Mouse (Mus musculus) heart, embryonic 12.5 days (tissue): ENCODE measurements around the gene Tmem190. TPM values are rescaled to one million over a fixed set of nuclear protein-coding genes. Genes with fewer than 3 reads are reported as not detected.
A peak's percentile ranks its signal among the peaks of the same experiment; 100 is the strongest.
"Not testable (repeated sequence)": the region's sequence is repeated elsewhere in the genome, so short reads cannot be mapped to it uniquely, and the experiment has no call there.

Source experiments
- ATAC-seq: fragments of 200-750 bp; cut with Nextera tagmentation; 2 replicates; pipeline ENCODE4 v1.8.0; 2017; ENCODE audit warnings: moderate TSS enrichment, moderate library complexity; ENCODE audit not compliant: insufficient number of reproducible peaks, low FRiP score
- H3K27ac ChIP-seq: fragments of 300-500 bp; sonication (generic); 2 replicates; pipeline ENCODE4 v1.5.1; 2016; ENCODE audit warnings: mild to moderate bottlenecking, moderate library complexity; ENCODE audit not compliant: poor library complexity, severe bottlenecking
- H3K27me3 ChIP-seq: fragments of 300-500 bp; sonication (generic); replicated peaks from 2 replicates; pipeline ENCODE4 v1.6.1; 2016; ENCODE audit warnings: mild to moderate bottlenecking, moderate library complexity
- H3K36me3 ChIP-seq: fragments of 300-500 bp; sonication (generic); 2 replicates; pipeline ENCODE4 v1.6.1; 2016; ENCODE audit warnings: mild to moderate bottlenecking, moderate library complexity
- H3K4me1 ChIP-seq: fragments of 300-500 bp; sonication (generic); replicated peaks from 2 replicates; pipeline ENCODE4 v1.6.1; 2016; ENCODE audit warnings: mild to moderate bottlenecking
- H3K4me2 ChIP-seq: fragments of 300-500 bp; sonication (generic); 2 replicates; pipeline ENCODE4 v1.6.1; 2016; ENCODE audit warnings: mild to moderate bottlenecking, moderate library complexity
- H3K4me3 ChIP-seq: fragments of 300-500 bp; sonication (generic); 2 replicates; pipeline ENCODE4 v1.5.1; 2016; ENCODE audit warnings: mild to moderate bottlenecking
- H3K9ac ChIP-seq: fragments of 300-500 bp; sonication (generic); 2 replicates; pipeline ENCODE4 v1.6.1; 2016; ENCODE audit warnings: mild to moderate bottlenecking, moderate library complexity
- H3K9me3 ChIP-seq: fragments of 300-500 bp; sonication (generic); replicated peaks from 2 replicates; pipeline ENCODE4 v1.6.1; 2016; ENCODE audit warnings: mild to moderate bottlenecking, moderate library complexity
- WGBS: fragments of 180-500 bp; shearing (Covaris S2); methylation state at CpG from one replicate; pipeline ENCODE4 v1.1.7; 2016; 5-methylcytosine and 5-hydroxymethylcytosine counted together
- polyA plus RNA-seq: library from polyadenylated mRNA; unstranded; fragments of >200 nt; fragmentation: Nextera tagmentation; extraction: Ambion mirVana; gene quantifications from 2 replicates; pipeline ENCODE4 v1.2.1, GENCODE M21; 2016

Gene Tmem190
- polyA plus RNA-seq, 1 experiment from 2014 or later, result not detected

DNA sequence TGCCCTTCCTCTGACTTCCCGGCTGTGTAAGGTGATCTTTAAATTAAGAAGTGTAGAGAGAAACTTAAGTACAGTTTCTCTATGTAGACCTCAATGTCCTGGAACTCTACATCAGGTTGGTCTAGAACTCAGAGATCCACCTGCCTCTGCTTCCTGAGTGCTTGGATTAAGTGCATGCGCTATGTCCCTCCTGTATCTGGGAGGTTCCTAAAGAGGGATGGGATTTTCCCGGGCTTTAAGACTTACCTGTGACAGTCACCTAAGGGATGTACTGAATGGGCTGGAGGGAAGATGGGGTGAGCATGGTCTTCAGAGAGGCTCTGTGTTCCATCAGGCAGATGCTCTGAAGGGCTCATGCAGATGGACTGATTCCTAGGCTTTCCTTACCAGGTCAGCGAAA lies 10.9 kb downstream of the Tmem190 start:
- 34% methylated on average over 4 of the region's 4 CpGs for WGBS
- peak overlapping the region; percentile 79 for H3K4me3 ChIP-seq
- H3K4me1 ChIP-seq, result peaks cover 13% of the 10 kb centered on the region
- peaks cover 43% of the 10 kb centered on the region for H3K36me3 ChIP-seq
- H3K27ac ChIP-seq, result peak overlapping the region; percentile 94; the same call in 1 of the 2 replicates
- H3K9me3 ChIP-seq, result no peaks in the 10 kb centered on the region
- peak overlapping the region; percentile 98 for H3K9ac ChIP-seq
- H3K27me3 ChIP-seq, result no peaks in the 10 kb centered on the region
- H3K4me2 ChIP-seq, result peak overlapping the region; percentile 95
- no peak for ATAC-seq

DNA sequence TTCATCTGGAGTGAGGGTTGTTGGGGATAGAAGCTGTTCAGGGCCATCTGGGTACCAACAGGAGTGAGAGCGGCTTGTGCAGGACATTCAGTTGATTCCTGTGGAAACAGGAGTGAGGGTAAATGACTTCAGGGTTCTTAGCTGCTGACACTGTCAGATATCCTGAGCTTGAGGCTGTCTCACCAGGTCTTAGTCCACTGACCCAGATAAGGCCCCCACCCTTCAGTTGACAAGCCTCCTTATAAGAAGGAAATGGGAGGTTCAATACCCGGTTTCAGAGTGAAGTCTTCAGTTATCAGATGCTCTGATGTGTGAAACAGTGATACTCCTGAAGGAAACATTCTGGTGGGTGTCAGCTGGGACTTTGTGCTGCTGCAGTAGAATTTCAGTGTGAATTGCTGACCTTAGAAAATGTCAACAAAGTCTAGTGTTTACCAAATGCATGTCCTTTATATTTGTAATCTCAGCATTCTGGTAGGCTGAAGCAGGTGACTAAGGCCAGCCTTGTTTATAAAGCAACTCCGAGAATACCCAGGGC lies 12.0 kb downstream of the Tmem190 start:
- no peaks in the 10 kb centered on the region for H3K27me3 ChIP-seq
- H3K4me3 ChIP-seq, result peak overlapping the region; percentile 79
- H3K27ac ChIP-seq, result no peak overlapping the region
- H3K4me2 ChIP-seq, result peak overlapping the region; percentile 95
- H3K4me1 ChIP-seq, result peaks cover 13% of the 10 kb centered on the region
- peak overlapping the region; percentile 98 for H3K9ac ChIP-seq
- WGBS, result 68% methylated on average over 3 of the region's 3 CpGs
- ATAC-seq, result no peak
- H3K36me3 ChIP-seq, result peaks cover 43% of the 10 kb centered on the region
- H3K9me3 ChIP-seq, result no peaks in the 10 kb centered on the region

DNA sequence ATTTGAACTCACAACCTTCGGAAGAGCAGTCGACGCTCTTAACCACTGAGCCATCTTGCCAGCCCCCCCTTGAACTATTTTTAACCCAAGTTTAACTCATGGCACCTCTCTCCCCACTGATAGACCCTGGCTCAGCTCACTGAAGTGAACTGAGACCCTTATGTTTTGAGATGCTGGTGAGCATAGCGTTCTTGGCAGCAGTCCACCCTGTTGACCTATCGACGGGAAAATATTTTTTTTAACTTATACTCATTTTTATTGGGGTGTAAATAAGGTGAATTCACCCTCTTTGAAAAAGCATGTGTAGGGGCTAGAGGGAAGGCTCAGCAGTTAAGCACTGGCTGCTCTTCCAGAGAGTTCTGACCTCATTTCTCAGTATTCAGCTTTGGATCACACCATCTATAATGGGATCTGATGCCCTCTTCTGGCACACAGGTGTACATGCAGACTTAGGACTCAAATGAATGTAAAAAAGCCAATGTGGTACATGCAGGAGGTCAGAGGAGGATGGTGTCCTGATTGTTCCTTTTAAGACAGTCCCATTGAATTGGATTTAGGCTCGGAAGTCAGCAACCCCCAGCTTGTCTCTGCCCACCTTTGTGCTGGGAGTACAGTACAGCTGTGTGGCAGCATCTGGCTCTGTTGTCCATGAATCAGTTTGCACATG lies 13.2 kb downstream of the Tmem190 start:
- Histone ChIP-seq H3K36me3 (peaks cover 43% of the 10 kb centered on the region), H3K4me2 (no peak overlapping the region), H3K4me1 (peaks cover 13% of the 10 kb centered on the region), H3K4me3 (no peak overlapping the region), H3K9me3 (no peaks in the 10 kb centered on the region), H3K27ac (no peak overlapping the region), H3K27me3 (no peaks in the 10 kb centered on the region), H3K9ac (0 out of 2 replicates have a peak overlapping the region, but pooled peaks have one; percentile 30)
- 75% methylated on average over 7 of the region's 7 CpGs for WGBS
- no peak for ATAC-seq

DNA sequence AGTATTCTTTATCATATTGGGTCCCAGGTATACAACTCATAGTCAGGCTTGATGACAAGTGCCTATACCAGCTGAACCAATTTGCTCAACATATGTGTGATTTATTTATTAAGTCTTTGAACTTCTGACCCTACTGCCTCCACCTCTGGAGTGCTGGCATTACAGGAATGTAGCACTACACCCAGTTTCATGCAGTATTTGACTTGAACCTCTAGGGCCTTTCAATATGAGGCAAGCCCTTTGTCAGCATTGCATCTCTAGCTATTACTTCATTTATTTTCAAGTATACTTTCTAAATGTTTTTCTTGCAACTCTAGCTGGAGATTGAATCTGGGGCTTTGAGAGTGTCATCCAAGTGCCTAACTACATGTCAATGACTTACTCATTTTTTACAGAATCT lies 19.5 kb downstream of the Tmem190 start:
- H3K4me1 ChIP-seq, result no peaks in the 10 kb centered on the region
- no peak overlapping the region for H3K4me2 ChIP-seq
- no peak overlapping the region for H3K9ac ChIP-seq
- no peaks in the 10 kb centered on the region for H3K27me3 ChIP-seq
- ATAC-seq, result no peak
- no peak overlapping the region for H3K27ac ChIP-seq
- H3K9me3 ChIP-seq, result no peaks in the 10 kb centered on the region
- no peak overlapping the region for H3K4me3 ChIP-seq
- peaks cover 33% of the 10 kb centered on the region for H3K36me3 ChIP-seq

DNA sequence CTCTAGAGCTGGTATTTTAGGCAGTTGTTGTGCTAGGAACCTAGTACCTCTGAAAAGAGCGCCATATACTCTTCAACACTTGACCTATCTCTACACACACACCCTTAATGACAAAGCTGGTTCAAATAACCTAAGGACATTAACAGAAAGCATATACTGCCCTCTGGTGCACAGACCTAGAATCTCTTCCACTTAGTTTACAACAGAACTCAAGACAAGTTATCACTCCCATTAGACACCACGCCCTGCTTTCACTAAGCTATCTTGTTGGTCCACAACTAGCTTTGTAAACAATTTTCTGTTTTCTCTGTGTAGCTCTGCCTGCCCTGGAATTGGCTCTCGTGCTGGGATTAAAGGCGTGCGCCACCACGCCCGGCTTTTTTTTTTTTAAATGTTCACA lies 24.0 kb downstream of the Tmem190 start:
- peak; percentile 74 for ATAC-seq
- no peak overlapping the region for H3K4me3 ChIP-seq
- no peaks in the 10 kb centered on the region for H3K9me3 ChIP-seq
- peaks cover 23% of the 10 kb centered on the region for H3K4me1 ChIP-seq
- H3K27me3 ChIP-seq, result no peaks in the 10 kb centered on the region
- H3K36me3 ChIP-seq, result peaks cover 60% of the 10 kb centered on the region
- no peak overlapping the region for H3K9ac ChIP-seq
- H3K4me2 ChIP-seq, result no peak overlapping the region
- no peak overlapping the region for H3K27ac ChIP-seq
- WGBS, result 86% methylated on average over 7 of the region's 7 CpGs

DNA sequence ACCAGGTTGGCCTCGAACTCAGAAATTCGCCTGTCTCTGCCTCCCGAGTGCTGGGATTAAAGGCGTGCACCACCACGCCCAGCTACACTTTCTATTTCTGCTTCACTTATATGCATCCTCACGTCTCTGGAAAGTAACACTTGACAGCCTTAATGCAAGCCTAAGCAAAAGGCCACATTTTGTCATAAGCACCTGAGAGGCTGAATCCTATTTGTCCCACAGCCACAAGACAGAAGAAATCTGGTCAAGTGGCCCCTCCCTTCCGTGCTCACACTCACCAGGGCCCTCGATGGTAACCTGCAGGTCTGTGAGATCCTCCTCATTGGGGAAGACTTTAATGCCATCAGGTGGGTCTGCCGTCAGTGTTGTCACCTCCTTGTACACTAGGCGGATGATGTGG lies 28.4 kb downstream of the Tmem190 start:
- 35% methylated on average over 10 of the region's 10 CpGs for WGBS
- peak overlapping the region; percentile 77 for H3K4me2 ChIP-seq
- not testable (repeated sequence) for ATAC-seq, H3K27me3 ChIP-seq, H3K27ac ChIP-seq, H3K9me3 ChIP-seq
- H3K4me3 ChIP-seq, result peak overlapping the region; percentile 100
- H3K36me3 ChIP-seq, result peaks cover 46% of the 10 kb centered on the region
- peak overlapping the region; percentile 100 for H3K9ac ChIP-seq
- peaks cover 29% of the 10 kb centered on the region for H3K4me1 ChIP-seq

DNA sequence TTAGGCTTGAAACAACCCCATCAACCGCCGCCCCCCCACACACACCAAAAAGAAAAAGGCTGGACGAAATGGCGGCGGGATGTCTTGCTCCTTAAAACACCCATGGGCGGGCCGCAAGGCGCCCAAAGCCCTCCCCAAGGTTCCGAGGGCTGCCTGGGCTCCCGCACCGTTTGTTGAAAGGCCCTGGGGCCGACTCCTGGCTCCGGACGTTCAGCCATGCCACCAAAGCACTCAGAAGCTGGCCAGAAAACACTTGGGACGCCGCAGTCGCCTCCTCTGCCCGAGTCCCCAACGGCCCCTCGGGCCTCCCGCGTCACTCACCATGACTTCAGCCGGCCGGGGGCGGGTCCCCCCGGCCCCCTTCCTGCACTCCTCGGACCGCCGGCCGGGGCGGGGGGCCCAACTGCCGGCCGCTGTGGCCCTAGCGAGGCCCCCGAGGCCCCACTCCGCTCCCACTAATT lies 29.1 kb downstream of the Tmem190 start:
- Histone ChIP-seq H3K36me3 (peaks cover 38% of the 10 kb centered on the region), H3K4me3 (peak overlapping the region; percentile 100), H3K4me1 (peaks cover 29% of the 10 kb centered on the region), H3K27ac (peak overlapping the region; percentile 87), H3K9ac (peak overlapping the region; percentile 100), H3K27me3 (no peaks in the 10 kb centered on the region), H3K4me2 (peak overlapping the region; percentile 77), H3K9me3 (no peaks in the 10 kb centered on the region)
- no peak for ATAC-seq
- under 1% methylated on average over 33 of the region's 36 CpGs for WGBS

DNA sequence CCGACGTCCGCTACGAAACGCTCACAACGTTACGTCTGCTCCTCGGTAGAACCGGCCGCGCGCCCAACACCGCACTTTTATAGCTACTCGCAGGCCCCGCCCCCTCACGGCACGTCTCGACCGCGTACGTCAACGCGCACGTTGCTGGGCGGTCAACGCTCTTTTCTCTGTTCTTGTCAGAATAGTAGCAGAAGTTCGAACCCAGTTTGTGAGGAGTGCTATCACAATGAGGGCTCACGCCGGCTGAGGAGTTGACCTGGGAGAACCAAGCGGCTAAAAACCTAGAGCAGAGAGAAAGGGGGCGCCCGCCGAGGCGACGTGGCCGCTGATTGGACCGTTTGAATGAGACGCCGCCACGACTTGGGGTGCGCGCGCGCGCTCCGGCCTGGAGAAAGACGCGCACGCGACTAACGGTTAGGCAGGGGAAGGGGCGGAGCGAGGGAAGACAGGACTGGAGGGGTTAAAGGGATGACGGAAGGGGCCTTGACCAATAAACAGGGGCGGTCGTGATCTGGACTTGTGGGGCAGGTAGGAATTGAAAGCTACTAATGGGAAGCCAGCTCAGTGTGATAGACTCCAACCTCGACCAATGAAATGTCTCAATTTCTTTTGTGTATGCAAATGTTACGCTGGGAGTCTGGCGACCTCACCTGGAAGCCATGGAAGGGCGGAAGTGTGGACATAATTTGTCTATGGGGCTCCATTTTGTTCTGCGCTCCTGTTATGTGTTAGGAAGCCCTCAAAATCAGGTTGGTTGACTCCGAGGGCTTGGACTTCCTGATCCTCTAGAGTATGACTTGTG lies 29.8 kb downstream of the Tmem190 start, which contains the start of gene Ube2s:
Gene Ube2s (minus strand): TSS at position 288 of the 802 bp plus-strand sequence.
- peaks cover 32% of the 10 kb centered on the region for H3K36me3 ChIP-seq

DNA sequence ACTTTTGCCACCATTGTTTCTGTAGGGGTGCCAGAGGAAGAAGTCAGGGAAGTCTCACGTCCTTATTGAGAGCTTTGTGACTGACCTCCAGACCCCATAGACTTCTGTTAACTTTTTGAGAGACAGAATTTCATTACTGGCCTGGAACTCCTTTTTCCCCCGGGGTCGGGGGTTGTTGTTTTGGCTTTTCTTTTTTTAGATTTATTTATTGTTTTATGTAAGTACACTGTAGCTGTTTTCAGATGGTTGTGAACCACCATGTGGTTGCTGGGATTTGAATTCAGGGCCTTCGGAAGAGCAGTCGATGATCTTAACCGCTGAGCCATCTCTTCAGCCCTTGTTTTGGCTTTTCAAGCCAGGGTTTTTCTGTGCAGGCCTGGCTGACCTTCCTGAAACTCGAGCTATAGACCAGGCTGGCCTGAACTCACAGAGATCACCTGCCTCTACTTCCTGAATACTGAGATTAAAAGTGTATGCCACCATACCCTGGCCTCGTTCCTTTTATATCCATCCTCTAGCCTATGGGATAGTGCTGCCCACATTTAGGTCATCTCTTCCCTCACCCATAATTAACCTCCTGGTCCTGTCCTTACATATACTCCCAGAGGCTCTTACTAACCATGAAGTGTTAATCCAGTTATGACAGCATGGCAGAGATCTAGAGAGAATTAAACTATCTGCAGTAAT lies 30.5 kb downstream of the Tmem190 start:
- 25% methylated on average over 8 of the region's 8 CpGs for WGBS
- Histone ChIP-seq H3K27ac (peak overlapping the region; percentile 78), H3K27me3 (no peaks in the 10 kb centered on the region), H3K9ac (no peak overlapping the region), H3K9me3 (no peaks in the 10 kb centered on the region), H3K4me1 (peaks cover 29% of the 10 kb centered on the region), H3K4me2 (peak overlapping the region; percentile 69), H3K36me3 (peaks cover 28% of the 10 kb centered on the region), H3K4me3 (peak overlapping the region; percentile 100)
- no peak for ATAC-seq

More for the DNA sequence above, 29.8 kb downstream of the Tmem190 start, which contains the start of gene Ube2s:
- peak within 1 kb of the TSS; percentile 100 for H3K9ac ChIP-seq
- peak within 1 kb of the TSS; percentile 100 for H3K4me3 ChIP-seq
- WGBS, result under 1% methylated on average over 62 of the region's 62 CpGs
- H3K4me1 ChIP-seq, result peaks cover 29% of the 10 kb centered on the region
- H3K4me2 ChIP-seq, result peak within 1 kb of the TSS; percentile 77
- peak within 1 kb of the TSS; percentile 87 for H3K27ac ChIP-seq
- H3K27me3 ChIP-seq, result no peaks in the 10 kb centered on the region
- no peaks in the 10 kb centered on the region for H3K9me3 ChIP-seq
- ATAC-seq, result peak; percentile 99

DNA sequence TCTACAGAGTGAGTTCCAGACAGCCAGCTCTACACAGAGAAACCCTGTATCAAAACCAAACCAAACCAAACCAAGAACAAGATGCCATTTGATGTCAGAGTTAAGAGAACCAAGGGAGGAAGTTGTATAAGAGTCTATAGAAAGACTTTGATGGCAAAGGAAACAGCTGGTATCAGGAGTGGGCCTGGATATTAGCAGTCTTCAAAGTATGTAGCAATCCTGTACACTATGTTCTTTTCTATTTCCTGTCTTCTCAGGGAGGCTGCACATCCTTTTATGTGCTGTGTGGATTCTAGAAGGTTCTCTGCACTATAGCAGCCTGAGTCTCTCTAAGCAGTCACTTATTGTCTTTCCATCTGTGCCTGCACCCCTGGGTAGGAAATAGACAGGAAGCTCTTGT lies 33.8 kb downstream of the Tmem190 start:
- H3K4me2 ChIP-seq, result no peak overlapping the region
- H3K36me3 ChIP-seq, result no peaks in the 10 kb centered on the region
- no peak overlapping the region for H3K27ac ChIP-seq
- peaks cover 8% of the 10 kb centered on the region for H3K4me1 ChIP-seq
- H3K4me3 ChIP-seq, result no peak overlapping the region
- H3K27me3 ChIP-seq, result no peaks in the 10 kb centered on the region
- no peak overlapping the region for H3K9ac ChIP-seq
- no peaks in the 10 kb centered on the region for H3K9me3 ChIP-seq
- no peak for ATAC-seq

DNA sequence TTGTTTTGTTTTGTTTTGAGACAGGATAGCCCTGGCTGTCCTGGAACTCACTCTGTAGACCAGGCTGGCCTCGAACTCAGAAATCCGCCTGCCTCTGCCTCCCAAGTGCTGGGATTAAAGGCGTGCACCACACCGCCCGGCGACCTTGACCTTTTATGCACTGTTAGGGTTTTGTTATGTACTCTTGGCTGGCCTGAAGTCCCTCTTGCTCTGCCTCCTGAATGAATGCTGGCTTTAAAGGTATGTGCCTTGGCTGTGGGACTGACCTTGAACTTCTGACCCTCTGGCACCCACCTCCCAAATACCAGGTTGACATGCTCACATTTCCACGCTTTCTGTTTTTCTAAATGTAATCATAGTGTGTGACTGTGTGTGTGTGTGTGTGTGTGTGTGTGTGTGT lies 38.2 kb downstream of the Tmem190 start:
- ATAC-seq, H3K27me3 ChIP-seq, H3K9ac ChIP-seq, H3K4me3 ChIP-seq, H3K4me2 ChIP-seq, H3K9me3 ChIP-seq, H3K27ac ChIP-seq, H3K36me3 ChIP-seq: not testable (repeated sequence)
- 84% methylated on average over 7 of the region's 7 CpGs for WGBS
- peaks cover 16% of the 10 kb centered on the region; the same call in 1 of the 2 replicates for H3K4me1 ChIP-seq
